Mouse (Mus musculus) skeletal muscle tissue, postnatal 0 days (tissue): ENCODE results near the gene Htra3. TPM values are rescaled to one million over a fixed set of nuclear protein-coding genes. Genes with fewer than 3 reads are reported as not detected.

ENCODE experiments used
- polyA plus RNA-seq: library from polyadenylated mRNA; unstranded; fragments of >200 nt; fragmentation: Nextera tagmentation; extraction: Ambion mirVana; gene quantifications from 2 replicates; pipeline ENCODE4 v1.2.1, GENCODE M21; 2015

The Htra3 gene
- polyA plus RNA-seq, result 60.7 and 91.4 TPM in 2 replicates

DNA sequence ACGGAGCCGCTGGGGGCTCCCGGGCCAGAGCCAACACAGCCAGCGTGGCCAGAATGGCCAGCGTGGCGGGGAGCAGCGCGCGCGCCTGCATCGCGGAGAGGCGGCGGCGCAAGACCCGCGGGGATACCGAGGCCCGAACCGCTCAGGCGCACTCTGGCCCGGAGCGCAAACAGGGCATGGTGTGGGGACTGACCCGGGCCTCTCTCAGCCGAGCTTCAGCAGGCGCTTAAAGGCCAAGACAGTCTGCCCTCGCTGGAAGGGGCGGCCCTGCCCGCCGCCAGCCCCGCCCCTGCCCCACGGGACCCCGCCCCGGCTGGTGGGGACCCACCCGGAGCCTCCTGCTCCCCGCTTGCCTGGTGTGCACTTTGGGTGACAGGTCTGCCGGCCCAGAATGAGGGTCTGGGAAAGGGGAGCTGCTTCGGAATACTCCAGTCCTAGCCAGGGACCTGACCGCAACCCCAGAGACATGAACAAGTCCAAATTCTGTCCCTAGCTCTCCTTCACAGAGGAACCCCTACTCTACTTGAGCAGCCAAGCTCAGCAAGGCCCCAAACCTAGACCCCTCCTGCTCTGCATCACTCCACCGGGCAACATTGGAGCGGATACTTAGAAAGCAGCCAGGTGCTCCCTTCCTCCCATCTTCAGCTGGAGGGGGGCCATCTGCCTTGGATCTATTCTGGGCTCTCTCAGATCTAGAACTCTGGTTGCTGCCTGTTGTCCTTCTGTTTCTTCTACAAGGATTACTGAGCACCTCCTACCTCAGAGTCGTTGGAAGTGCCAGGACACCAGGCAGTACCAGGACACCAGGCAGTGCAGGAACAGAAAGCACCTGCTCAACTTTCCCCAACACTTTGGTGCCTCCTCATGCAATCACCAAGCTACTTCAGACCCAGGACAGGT is at the start of gene Htra3:
Htra3 (minus strand) TSS at position 527 of the 900 bp plus-strand sequence.

Other genes starting within 250 kb of the Htra3 start
- gene Cpz, start 154.1 kb downstream of the Htra3 start, polyA plus RNA-seq, result 7.7 and 21.5 TPM in 2 replicates
- gene Trmt44, start 104.7 kb downstream of the Htra3 start, polyA plus RNA-seq, result 1.9 and 2.4 TPM in 2 replicates
- 6.0 and 6.6 TPM in 2 replicates for gene Acox3, start 96.7 kb downstream of the Htra3 start, polyA plus RNA-seq
- gene Sh3tc1, start 60.2 kb upstream of the Htra3 start, polyA plus RNA-seq, result 4.1 and 4.6 TPM in 2 replicates
- gene Ablim2, start 78.1 kb upstream of the Htra3 start, polyA plus RNA-seq, result 25.2 and 28.9 TPM in 2 replicates
- gene Afap1, start 213.5 kb upstream of the Htra3 start, polyA plus RNA-seq, result 12.8 and 15.3 TPM in 2 replicates